Comparison of ENCODE assay signal across 9 mouse cellular contexts in genomic region chr4:43030352-43030751, GRCm38 (mm10). TPM values are rescaled to one million over a fixed set of nuclear protein-coding genes. Genes with fewer than 3 reads are reported as not detected.
A peak's percentile ranks its signal among the peaks of the same experiment; 100 is the strongest.
DNase-seq lines count a peak whose midpoint lies in the region; ATAC-seq and TF ChIP-seq lines count a peak whose summit lies in the region.
"Had no signal": no experiment of that assay in that cellular context is flagged by ENCODE, and none has a peak within 500 bp of the region (broad histone marks: within the 10 kb centered on the region; RNA-seq: fewer than 3 reads in every experiment).

No protein-coding gene starts in this region.

- no peak for ATAC-seq in embryonic facial prominence, embryonic 12.5 days (ENCODE audit: insufficient number of reproducible peaks, insufficient read depth, low FRiP score, low TSS enrichment)
- no peak for ATAC-seq in hindbrain, postnatal 0 days

- no peak for TF ChIP-seq CTCF in layer of hippocampus, adult 2 months (conservative IDR thresholded peaks at IDR 0.05)
- TF ChIP-seq CTCF in hindbrain, postnatal 0 days (IDR thresholded peaks at IDR 0.05; ENCODE audit: low read depth), result no peak

- TF ChIP-seq POLR2A in myocyte (IDR thresholded peaks at IDR 0.05; ENCODE audit: insufficient read length, low read depth), result no peak

- no peaks in the 10 kb centered on the region for H3K9me3 ChIP-seq in embryonic facial prominence, embryonic 12.5 days
- no peaks in the 10 kb centered on the region for H3K9me3 ChIP-seq in hindbrain, postnatal 0 days (ENCODE audit: low read length)

- H3ac ChIP-seq in myocyte (ENCODE audit: control insufficient read depth, insufficient read length), result peak overlapping the region; percentile 70

- peak overlapping the region; percentile 79 for H3K4me2 ChIP-seq in embryonic facial prominence, embryonic 12.5 days (replicated peaks)
- H3K4me2 ChIP-seq in hindbrain, postnatal 0 days (ENCODE audit: low read depth, low read length), result peak overlapping the region; percentile 68
- H3K4me2 ChIP-seq in myocyte (ENCODE audit: low read depth), result peak overlapping the region; percentile 90

- H3K4me1 ChIP-seq in embryonic facial prominence, embryonic 12.5 days, result peaks cover 16% of the 10 kb centered on the region
- H3K4me1 ChIP-seq in hindbrain, postnatal 0 days (ENCODE audit: insufficient read depth, low read length), result no peaks in the 10 kb centered on the region

- H3K79me2 ChIP-seq in myocyte (ENCODE audit: control insufficient read depth, insufficient read depth), result peaks cover 9% of the 10 kb centered on the region

- H3K27ac ChIP-seq in layer of hippocampus, adult 2 months, result peak overlapping the region; percentile 91
- peak overlapping the region; percentile 88; the same call in 1 of the 2 replicates for H3K27ac ChIP-seq in embryonic facial prominence, embryonic 12.5 days
- H3K27ac ChIP-seq in hindbrain, postnatal 0 days, result peak overlapping the region; percentile 84; the same call in 1 of the 2 replicates

- H3K27me3 ChIP-seq in embryonic facial prominence, embryonic 12.5 days, result no peaks in the 10 kb centered on the region
- no peaks in the 10 kb centered on the region for H3K27me3 ChIP-seq in hindbrain, postnatal 0 days (ENCODE audit: insufficient read depth, low read length)
- no peaks in the 10 kb centered on the region for H3K27me3 ChIP-seq in myocyte (ENCODE audit: control insufficient read depth, insufficient read depth, insufficient read length)

- WGBS in embryonic facial prominence, embryonic 12.5 days, result 77% methylated on average over 9 of the region's 9 CpGs
- WGBS in hindbrain, postnatal 0 days, result 73% methylated on average over 9 of the region's 9 CpGs

- DNase-seq in layer of hippocampus, adult 2 months (ENCODE audit: low spot score in 2 of 2), result no peak
- DNase-seq in layer of hippocampus, postnatal 36 days, result no peak
- DNase-seq in hindbrain, postnatal 0 days (ENCODE audit: low spot score), result no peak
- DNase-seq in embryo, embryonic 11 days, result no peak
- no peak for DNase-seq in right cerebral cortex, adult 2 months (ENCODE audit: low spot score in 2 of 2)
- no peak for DNase-seq in urinary bladder, postnatal 10 days (ENCODE audit: low spot score)
- DNase-seq: thymus, adult 18-20 months had no signal

- peak overlapping the region; percentile 93 for H3K4me3 ChIP-seq in layer of hippocampus, adult 2 months
- H3K4me3 ChIP-seq in embryonic facial prominence, embryonic 12.5 days, result peak overlapping the region; percentile 72
- H3K4me3 ChIP-seq in hindbrain, postnatal 0 days (ENCODE audit: low read length), result peak overlapping the region; percentile 73
- peak overlapping the region; percentile 67 for H3K4me3 ChIP-seq in myocyte

- peak overlapping the region; percentile 85 for H3K9ac ChIP-seq in embryonic facial prominence, embryonic 12.5 days
- peak overlapping the region; percentile 78 for H3K9ac ChIP-seq in hindbrain, postnatal 0 days (replicated peaks; ENCODE audit: low read length)

- H3K36me3 ChIP-seq in embryonic facial prominence, embryonic 12.5 days, result peaks cover 55% of the 10 kb centered on the region
- peaks cover 39% of the 10 kb centered on the region for H3K36me3 ChIP-seq in hindbrain, postnatal 0 days (ENCODE audit: insufficient read depth, low read length)
- H3K36me3 ChIP-seq in myocyte (ENCODE audit: control insufficient read depth, insufficient read depth), result peaks cover 16% of the 10 kb centered on the region

TF ChIP-seq in myocyte, 11 proteins besides CTCF, POLR2A, EP300 and RAD21:
- no peak for TF ChIP-seq TCF12 (IDR thresholded peaks at IDR 0.05; ENCODE audit: insufficient read depth, poor library complexity, severe bottlenecking)

RNA-seq across cellular contexts. Expression of gene Stoml2, which starts 1.2 kb away (rescaled TPM):
- total RNA-seq in layer of hippocampus, adult 2 months (2021), result 100 to 1,000 TPM in 1 of 2 experiments, 10 to 100 TPM in 1; 97.3 to 108 TPM
- total RNA-seq in layer of hippocampus, postnatal 36 days (2021), result 100 to 1,000 TPM in 1 of 2 experiments, 10 to 100 TPM in 1; 93.4 to 102 TPM
- polyA plus RNA-seq in embryonic facial prominence, embryonic 12.5 days (2016; fragmentation: Nextera tagmentation; extraction: Ambion mirVana), result 333 and 352 TPM in 2 replicates
- total RNA-seq in hindbrain, postnatal 0 days (2014; rRNA removed), result 86.2 and 118 TPM in 2 replicates
- polyA plus RNA-seq in hindbrain, postnatal 0 days (2015; fragmentation: Nextera tagmentation; extraction: Ambion mirVana), result 256 and 272 TPM in 2 replicates
- polyA plus RNA-seq in myocyte (2012; fragmentation: generic; extraction: Trizol), result 113 TPM

RNA-seq across cellular contexts. Expression of gene Pigo, which starts 4.7 kb away (rescaled TPM):
- 10 to 100 TPM; 28.0 to 30.0 TPM for total RNA-seq in layer of hippocampus, adult 2 months (2021)
- total RNA-seq in layer of hippocampus, postnatal 36 days (2021), result 10 to 100 TPM; 24.9 to 27.0 TPM
- 26.5 and 28.1 TPM in 2 replicates for polyA plus RNA-seq in embryonic facial prominence, embryonic 12.5 days (2016; fragmentation: Nextera tagmentation; extraction: Ambion mirVana)
- total RNA-seq in hindbrain, postnatal 0 days (2014; rRNA removed), result 27.7 and 33.4 TPM in 2 replicates
- polyA plus RNA-seq in hindbrain, postnatal 0 days (2015; fragmentation: Nextera tagmentation; extraction: Ambion mirVana), result 20.8 and 22.1 TPM in 2 replicates
- 8.0 TPM for polyA plus RNA-seq in myocyte (2012; fragmentation: generic; extraction: Trizol)

RNA-seq across cellular contexts. Expression of gene Fam214b, which starts 15.7 kb away (rescaled TPM):
- total RNA-seq in layer of hippocampus, adult 2 months (2021), result 10 to 100 TPM; 36.1 to 40.3 TPM
- total RNA-seq in layer of hippocampus, postnatal 36 days (2021), result 10 to 100 TPM; 39.2 to 39.8 TPM
- polyA plus RNA-seq in embryonic facial prominence, embryonic 12.5 days (2016; fragmentation: Nextera tagmentation; extraction: Ambion mirVana), result 20.4 and 22.9 TPM in 2 replicates
- 36.0 and 54.9 TPM in 2 replicates for total RNA-seq in hindbrain, postnatal 0 days (2014; rRNA removed)
- polyA plus RNA-seq in hindbrain, postnatal 0 days (2015; fragmentation: Nextera tagmentation; extraction: Ambion mirVana), result 25.0 TPM in 2 replicates
- 35.3 TPM for polyA plus RNA-seq in myocyte (2012; fragmentation: generic; extraction: Trizol)

RNA-seq across cellular contexts. Expression of gene Fancg, which starts 20.0 kb away (rescaled TPM):
- total RNA-seq in layer of hippocampus, adult 2 months (2021), result 10 to 100 TPM; 10.4 to 12.9 TPM
- 1 to 10 TPM; 8.3 to 8.9 TPM for total RNA-seq in layer of hippocampus, postnatal 36 days (2021)
- polyA plus RNA-seq in embryonic facial prominence, embryonic 12.5 days (2016; fragmentation: Nextera tagmentation; extraction: Ambion mirVana), result 20.4 and 20.8 TPM in 2 replicates
- total RNA-seq in hindbrain, postnatal 0 days (2014; rRNA removed), result 10.5 and 13.1 TPM in 2 replicates
- 14.2 and 14.5 TPM in 2 replicates for polyA plus RNA-seq in hindbrain, postnatal 0 days (2015; fragmentation: Nextera tagmentation; extraction: Ambion mirVana)
- 2.6 TPM for polyA plus RNA-seq in myocyte (2012; fragmentation: generic; extraction: Trizol)

RNA-seq across cellular contexts. Expression of gene Unc13b, which starts 28.4 kb away (rescaled TPM):
- total RNA-seq in layer of hippocampus, adult 2 months (2021), result 10 to 100 TPM; 41.7 to 45.7 TPM
- 10 to 100 TPM; 39.1 to 42.1 TPM for total RNA-seq in layer of hippocampus, postnatal 36 days (2021)
- 7.8 and 9.1 TPM in 2 replicates for polyA plus RNA-seq in embryonic facial prominence, embryonic 12.5 days (2016; fragmentation: Nextera tagmentation; extraction: Ambion mirVana)
- 40.4 and 41.8 TPM in 2 replicates for total RNA-seq in hindbrain, postnatal 0 days (2014; rRNA removed)
- polyA plus RNA-seq in hindbrain, postnatal 0 days (2015; fragmentation: Nextera tagmentation; extraction: Ambion mirVana), result 6.6 TPM in 2 replicates
- polyA plus RNA-seq in myocyte (2012; fragmentation: generic; extraction: Trizol), result 0.42 TPM
